Mouse (Mus musculus) midbrain, postnatal 0 days (tissue): ENCODE measurements around the gene Pld2. TPM values are rescaled to one million over a fixed set of nuclear protein-coding genes. Genes with fewer than 3 reads are reported as not detected.
"Not testable (repeated sequence)": the region's sequence is repeated elsewhere in the genome, so short reads cannot be mapped to it uniquely, and the experiment has no call there.

Source experiments
- ATAC-seq: fragments of 200-750 bp; cut with Nextera tagmentation; 2 replicates; pipeline ENCODE4 v1.8.0; 2017; ENCODE audit warnings: moderate number of reproducible peaks, mild to moderate bottlenecking, moderate TSS enrichment, moderate library complexity; ENCODE audit not compliant: low FRiP score
- DNase-seq: peaks from one replicate; pipeline ENCODE4 v3.0.0-alpha.2; 2015; ENCODE audit warnings: low spot score
- H3K27ac ChIP-seq: fragments of 300-500 bp; sonication (generic); 2 replicates; pipeline ENCODE4 v1.5.1; 2014; ENCODE audit warnings: low read depth, mild to moderate bottlenecking, low read length, mixed read lengths
- H3K27me3 ChIP-seq: fragments of 300-500 bp; sonication (generic); 2 replicates; pipeline ENCODE4 v1.6.1; 2014; ENCODE audit warnings: low read length, control low read depth, mixed read lengths; ENCODE audit not compliant: insufficient read depth
- H3K36me3 ChIP-seq: fragments of 300-500 bp; sonication (generic); 2 replicates; pipeline ENCODE4 v1.6.1; 2014; ENCODE audit warnings: low read length, control low read depth, mixed read lengths; ENCODE audit not compliant: insufficient read depth
- H3K4me1 ChIP-seq: fragments of 300-500 bp; sonication (generic); 2 replicates; pipeline ENCODE4 v1.6.1; 2014; ENCODE audit warnings: mild to moderate bottlenecking, control low read depth, antibody characterized with exemption, low read length, mixed read lengths; ENCODE audit not compliant: insufficient read depth
- H3K4me2 ChIP-seq: fragments of 300-500 bp; sonication (generic); 2 replicates; pipeline ENCODE4 v1.6.1; 2014; ENCODE audit warnings: low read depth, mild to moderate bottlenecking, low read length, mixed read lengths; ENCODE audit not compliant: poor library complexity, severe bottlenecking
- H3K4me3 ChIP-seq: fragments of 300-500 bp; sonication (generic); 2 replicates; pipeline ENCODE4 v1.5.1; 2014; ENCODE audit warnings: low read depth, mild to moderate bottlenecking, low read length, moderate library complexity
- H3K9ac ChIP-seq: fragments of 300-500 bp; sonication (generic); replicated peaks from 2 replicates; pipeline ENCODE4 v1.6.1; 2014; ENCODE audit warnings: mild to moderate bottlenecking, low read length, moderate library complexity, mixed read lengths; ENCODE audit not compliant: poor library complexity, severe bottlenecking
- H3K9me3 ChIP-seq: fragments of 300-500 bp; sonication (generic); 2 replicates; pipeline ENCODE4 v1.6.1; 2016; ENCODE audit warnings: low read length, control low read depth
- CTCF ChIP-seq: IDR thresholded peaks from 2 replicates; pipeline ENCODE4 v1.5.1; 2016; ENCODE audit warnings: antibody characterized with exemption, mild to moderate bottlenecking
- WGBS: fragments of 180-500 bp; shearing (Covaris S2); extraction: QIAGEN DNeasy Blood & Tissue Kit; methylation state at CpG from one replicate; pipeline ENCODE4 v1.1.7; 2014; 5-methylcytosine and 5-hydroxymethylcytosine counted together
- polyA plus RNA-seq: library from polyadenylated mRNA; unstranded; fragments of >200 nt; fragmentation: Nextera tagmentation; extraction: Ambion mirVana; gene quantifications from 2 replicates; pipeline ENCODE4 v1.2.1, GENCODE M21; 2015
- total RNA-seq: library from RNA; depleted of rRNA; stranded (reverse); fragments of >200 nt; gene quantifications from 2 replicates; pipeline ENCODE4 v1.2.3, GENCODE M21; 2014

Pld2 gene
- total and polyA plus RNA-seq, 2 experiments from 2014 or later = 19.4 to 71.5 TPM

DNA sequence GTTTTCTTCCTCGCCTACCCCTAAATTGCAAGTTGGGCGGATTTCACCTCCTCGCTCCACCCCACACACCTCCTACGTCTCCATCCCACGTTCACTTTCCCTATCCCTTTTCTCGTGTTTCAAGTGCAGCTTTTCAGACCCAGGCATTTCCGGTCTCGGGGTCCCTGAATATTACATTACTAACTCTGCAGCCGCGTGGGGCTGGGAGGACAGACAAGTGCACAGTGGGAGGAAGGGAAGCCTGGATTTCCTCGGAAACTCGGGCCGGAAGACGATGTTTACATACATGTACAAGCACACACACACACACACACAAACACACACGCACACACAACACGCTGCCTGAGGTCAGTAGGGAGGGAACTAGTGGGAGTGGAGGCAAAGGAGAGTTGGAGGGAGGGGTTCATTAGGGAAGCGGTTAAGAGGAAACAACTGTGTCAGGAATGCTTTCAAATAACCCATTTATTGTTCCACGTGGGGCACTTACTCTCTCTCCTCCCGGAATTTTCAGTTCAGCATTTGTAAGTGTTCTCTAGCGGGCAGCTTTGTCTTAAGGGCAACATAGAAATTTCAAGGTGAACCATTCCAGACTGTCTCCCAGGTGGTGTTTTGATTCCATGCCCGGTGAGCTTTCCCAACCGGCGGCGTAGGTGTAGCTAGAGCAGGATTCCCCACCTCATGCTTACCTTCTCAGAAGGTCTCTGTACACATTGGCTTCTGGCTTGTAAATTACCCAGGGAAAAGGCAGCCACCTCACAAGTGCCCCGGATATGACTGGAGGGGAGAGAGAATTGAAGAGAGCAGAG lies 23.8 kb downstream of the Pld2 start:
- DNase-seq (no peak), ATAC-seq (no peak)
- Histone ChIP-seq H3K4me3 (peak overlapping the region; percentile 94), H3K4me2 (peak overlapping the region; percentile 90), H3K4me1 (peaks cover 12% of the 10 kb centered on the region), H3K9me3 (no peaks in the 10 kb centered on the region), H3K27me3 (no peaks in the 10 kb centered on the region), H3K36me3 (peaks cover 10% of the 10 kb centered on the region; the same call in 1 of the 2 replicates), H3K27ac (peak overlapping the region; percentile 78; the same call in 1 of the 2 replicates), H3K9ac (peak overlapping the region; percentile 90)
- WGBS = 4% methylated on average over 25 of the region's 25 CpGs
- TF ChIP-seq CTCF = no peak

DNA sequence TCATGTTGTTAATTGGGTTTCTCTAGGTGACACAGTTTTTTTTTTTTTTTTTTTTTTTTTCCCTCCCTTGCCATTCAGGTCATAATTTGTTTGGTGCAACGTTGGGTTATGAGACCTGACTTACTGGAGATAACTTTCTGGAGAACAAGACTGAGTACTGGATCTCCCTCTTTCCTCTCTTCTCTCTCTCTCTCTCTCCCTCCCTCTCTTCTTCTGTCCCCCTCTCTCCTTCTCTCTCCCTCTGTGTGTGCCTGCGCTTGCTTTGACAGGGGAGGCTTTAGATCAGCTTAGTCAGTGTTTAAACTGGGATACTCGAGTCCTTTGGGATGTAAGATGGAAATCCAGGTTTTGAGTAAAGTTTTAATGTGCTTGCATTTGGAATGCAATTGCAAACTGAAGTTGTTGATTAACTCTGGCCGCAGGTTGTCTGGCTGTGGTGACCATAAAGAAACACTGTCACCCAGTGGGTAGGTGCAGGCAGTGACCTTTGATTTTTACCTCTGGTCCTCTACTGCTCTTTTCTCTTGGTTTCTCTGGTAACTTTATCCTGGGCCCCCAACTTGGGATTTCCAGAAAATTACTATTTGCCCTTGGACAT lies 24.5 kb downstream of the Pld2 start:
- Histone ChIP-seq H3K36me3 (peaks cover 10% of the 10 kb centered on the region; the same call in 1 of the 2 replicates), H3K4me3 (peak overlapping the region; percentile 94; the same call in 1 of the 2 replicates), H3K4me2 (peak overlapping the region; percentile 90), H3K4me1 (peaks cover 12% of the 10 kb centered on the region), H3K9ac (no peak overlapping the region), H3K9me3 (no peaks in the 10 kb centered on the region), H3K27ac (no peak overlapping the region), H3K27me3 (no peaks in the 10 kb centered on the region)
- TF ChIP-seq CTCF = no peak
- WGBS = 46% methylated on average over 4 of the region's 4 CpGs
- ATAC-seq (no peak), DNase-seq (no peak)

DNA sequence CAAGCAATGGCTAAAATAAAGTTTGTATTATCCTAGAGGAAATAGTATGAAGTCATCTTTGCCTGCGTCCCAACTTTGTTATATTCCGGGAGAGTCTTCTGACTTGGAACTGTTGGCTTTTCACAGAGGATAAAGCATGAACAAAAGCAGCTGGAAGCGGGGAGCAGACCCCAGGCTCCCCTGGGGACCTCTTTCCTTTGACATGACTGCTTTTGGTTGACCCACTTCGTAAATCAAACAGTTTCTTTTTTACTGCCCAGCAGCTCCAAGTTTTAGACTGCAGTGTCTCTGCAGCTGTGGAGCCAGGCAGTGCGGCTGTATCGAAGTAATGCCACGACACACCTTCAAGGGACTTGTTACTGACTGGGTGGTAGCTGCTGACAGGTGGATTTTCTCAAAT lies 26.7 kb downstream of the Pld2 start:
- Histone ChIP-seq H3K27me3 (no peaks in the 10 kb centered on the region), H3K4me2 (no peak overlapping the region), H3K9me3 (no peaks in the 10 kb centered on the region), H3K4me1 (peaks cover 12% of the 10 kb centered on the region), H3K4me3 (no peak overlapping the region), H3K27ac (no peak overlapping the region), H3K36me3 (peaks cover 10% of the 10 kb centered on the region; the same call in 1 of the 2 replicates), H3K9ac (no peak overlapping the region)
- no peak for TF ChIP-seq CTCF
- DNase-seq (no peak), ATAC-seq (no peak)
- WGBS = 57% methylated on average over 7 of the region's 7 CpGs

DNA sequence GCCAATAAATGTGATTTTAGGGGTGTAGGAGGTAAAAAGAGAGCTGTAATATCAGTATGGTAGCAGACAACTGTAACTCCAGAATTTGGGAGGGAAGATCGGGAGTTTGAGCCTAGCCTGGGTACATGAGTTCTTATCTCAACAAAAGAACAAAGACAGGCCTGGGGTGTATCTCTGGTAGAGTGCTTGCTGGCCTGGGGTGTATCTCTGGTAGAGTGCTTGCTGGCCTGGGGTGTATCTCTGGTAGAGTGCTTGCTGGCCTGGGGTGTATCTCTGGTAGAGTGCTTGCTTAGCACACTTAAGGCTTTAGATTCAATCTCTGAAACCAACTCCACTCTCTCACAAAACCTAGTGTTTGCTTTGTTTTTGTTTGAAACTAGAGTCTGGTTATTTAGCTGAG lies 30.8 kb downstream of the Pld2 start:
- not testable (repeated sequence) for H3K4me3 ChIP-seq, H3K27me3 ChIP-seq, H3K27ac ChIP-seq, ATAC-seq, H3K4me2 ChIP-seq, H3K9me3 ChIP-seq, DNase-seq, H3K9ac ChIP-seq, H3K4me1 ChIP-seq
- H3K36me3 ChIP-seq = peaks cover 10% of the 10 kb centered on the region; the same call in 1 of the 2 replicates
- WGBS = 93% methylated on average over 1 of the region's 1 CpGs

DNA sequence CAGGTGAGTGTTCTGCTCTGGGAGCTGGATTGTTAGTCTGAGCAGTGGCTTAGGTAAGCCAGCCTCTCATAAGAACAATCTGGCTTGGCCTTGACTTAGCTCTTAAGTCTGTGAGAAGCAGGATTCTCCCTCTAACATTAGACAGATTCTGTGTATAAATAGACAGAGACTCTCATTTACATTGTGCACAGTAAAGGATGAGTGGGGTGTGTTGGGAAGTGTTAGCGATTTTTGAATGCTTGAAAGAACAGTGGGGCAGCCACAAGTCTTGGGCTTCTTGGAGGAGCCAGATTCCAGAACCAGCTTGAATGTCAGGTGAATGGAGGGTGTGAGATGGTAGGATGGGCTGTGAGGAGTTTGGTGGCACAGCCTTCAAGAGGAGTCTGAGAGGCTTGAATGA lies 31.8 kb downstream of the Pld2 start:
- TF ChIP-seq CTCF = no peak
- H3K9me3 ChIP-seq = no peaks in the 10 kb centered on the region
- peaks cover 10% of the 10 kb centered on the region; the same call in 1 of the 2 replicates for H3K36me3 ChIP-seq
- no peak overlapping the region for H3K4me3 ChIP-seq
- ATAC-seq (no peak), DNase-seq (no peak)
- H3K27ac ChIP-seq = no peak overlapping the region
- no peaks in the 10 kb centered on the region for H3K4me1 ChIP-seq
- no peak overlapping the region for H3K4me2 ChIP-seq
- H3K27me3 ChIP-seq = no peaks in the 10 kb centered on the region
- H3K9ac ChIP-seq = no peak overlapping the region
- WGBS = 82% methylated on average over 1 of the region's 1 CpGs

DNA sequence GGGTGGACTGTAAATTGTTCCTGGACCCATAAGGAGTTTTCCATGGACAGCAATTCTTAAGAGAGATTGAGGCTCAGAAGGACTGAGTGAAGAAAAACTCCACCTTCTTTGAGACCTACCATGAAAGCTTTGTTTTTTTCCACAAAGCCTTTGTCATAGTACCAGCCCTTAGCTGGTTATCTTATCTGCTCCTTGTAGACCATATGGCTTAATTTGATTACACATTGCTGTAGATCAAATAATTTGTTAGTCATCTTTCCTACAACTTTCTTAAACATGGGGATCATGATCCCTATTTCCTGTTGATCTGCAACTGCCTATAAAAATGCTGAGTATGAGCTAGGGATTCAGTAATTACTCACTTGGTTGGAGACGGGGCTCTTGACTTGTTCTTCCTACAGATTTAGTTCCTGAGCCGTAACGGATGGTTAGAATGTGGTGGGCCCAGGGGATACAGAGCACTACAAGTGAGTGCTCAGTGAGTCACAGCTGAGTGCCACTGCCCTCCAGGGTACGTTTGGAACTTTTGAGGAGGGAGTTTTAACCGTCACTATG lies 32.6 kb downstream of the Pld2 start:
- no peaks in the 10 kb centered on the region for H3K27me3 ChIP-seq
- H3K27ac ChIP-seq = no peak overlapping the region
- DNase-seq (no peak), ATAC-seq (no peak)
- H3K9me3 ChIP-seq = no peaks in the 10 kb centered on the region
- H3K4me2 ChIP-seq = no peak overlapping the region
- H3K4me3 ChIP-seq = no peak overlapping the region
- H3K4me1 ChIP-seq = no peaks in the 10 kb centered on the region
- no peak for TF ChIP-seq CTCF
- H3K36me3 ChIP-seq = peaks cover 7% of the 10 kb centered on the region; the same call in 1 of the 2 replicates
- H3K9ac ChIP-seq = no peak overlapping the region
- 64% methylated on average over 5 of the region's 5 CpGs for WGBS
